Mouse (Mus musculus): Measurements from ENCODE around the gene Olfr733.

Olfr733 gene

DNA sequence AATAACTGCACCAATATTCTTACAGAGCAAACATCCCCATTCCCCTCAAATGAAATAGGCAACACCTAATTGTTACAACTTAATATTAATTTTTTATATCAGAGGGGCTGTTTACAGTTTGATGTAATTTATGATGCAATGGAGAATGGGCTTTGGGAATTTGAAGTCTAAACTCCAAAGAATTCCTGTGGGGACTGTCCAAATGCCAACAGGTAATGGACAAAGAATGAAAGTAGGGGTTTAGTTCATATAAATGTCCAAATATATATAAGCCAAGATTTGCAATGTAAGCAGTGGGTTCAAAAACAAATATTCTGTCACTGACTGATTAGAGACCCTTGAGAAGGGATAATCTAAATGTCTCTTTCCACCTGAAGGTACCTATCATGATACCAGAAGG is at the start of gene Olfr733:
Gene Olfr733, minus strand, starts transcription at position 101 of the 400 bp plus-strand sequence.
- DNase-seq (ENCODE audit: low read depth, low spot score) = no peak

DNA sequence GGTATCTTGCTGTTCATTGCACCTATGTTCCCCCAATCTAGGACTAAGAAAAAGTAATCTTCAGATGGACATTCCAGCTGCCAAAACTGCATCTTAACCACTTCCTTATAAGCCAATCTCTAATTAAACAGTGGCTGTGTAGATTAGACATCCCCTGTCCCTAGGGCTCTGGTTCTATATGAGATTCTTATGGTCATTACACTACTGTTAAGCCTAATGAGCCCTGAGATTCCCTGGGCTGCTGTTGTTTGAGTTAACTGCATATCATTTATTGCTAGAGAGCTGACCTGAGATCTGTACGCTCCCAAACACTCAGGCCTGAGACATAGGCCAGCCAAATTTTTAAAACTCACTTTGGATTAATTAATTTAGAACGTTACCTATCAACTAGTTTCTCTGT is 47.5 kb upstream of the Olfr733 start, which contains the start of gene Olfr735:
Gene Olfr735, minus strand, starts transcription at position 77 of the 400 bp plus-strand sequence.
- no peak for DNase-seq (ENCODE audit: low read depth, low spot score)

DNA sequence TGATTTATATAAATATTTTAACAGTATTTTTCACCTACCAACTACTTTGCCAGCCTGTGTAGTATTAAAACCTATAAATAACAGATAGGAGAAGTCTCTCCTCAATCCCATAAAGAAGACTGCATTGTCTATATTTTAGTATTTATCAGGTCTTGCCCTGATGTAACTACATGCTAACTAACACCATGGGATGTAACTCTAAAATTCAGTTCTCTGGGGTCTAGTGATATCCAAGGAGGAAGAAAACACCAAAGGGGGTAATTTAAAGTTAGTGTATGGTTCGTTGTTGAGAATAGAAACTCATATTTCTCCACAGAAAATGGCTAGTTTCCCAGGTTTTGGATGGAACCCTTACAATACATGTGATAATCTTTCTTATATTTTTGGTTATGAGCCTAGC is 25.3 kb upstream of the Olfr733 start, which contains the start of gene Olfr734:
Gene Olfr734, minus strand, starts transcription at position 101 of the 400 bp plus-strand sequence.
- DNase-seq (ENCODE audit: low read depth, low spot score) = no peak

DNA sequence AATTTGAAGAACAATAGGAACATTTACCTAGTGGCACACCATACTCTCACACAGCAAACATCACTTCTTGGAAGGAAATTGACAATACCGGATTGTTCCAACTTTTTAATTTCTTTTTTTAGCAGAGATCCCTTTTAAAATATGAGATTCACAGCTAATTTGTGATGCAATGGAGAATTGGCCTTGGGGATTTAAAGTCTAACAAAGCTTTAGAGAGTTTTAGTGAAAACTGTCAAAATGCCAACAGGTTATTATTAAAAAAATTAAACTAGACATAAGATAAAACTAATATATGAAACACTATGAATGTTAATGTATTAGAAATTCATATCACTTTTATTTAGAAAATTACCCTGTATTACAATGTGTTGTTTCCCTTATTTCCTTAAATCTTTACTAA is 17.2 kb downstream of the Olfr733 start, which contains the start of gene Olfr732:
Gene Olfr732, minus strand, starts transcription at position 101 of the 400 bp plus-strand sequence.
- no peak for DNase-seq (ENCODE audit: low read depth, low spot score)

Data from c-Kit-negative CD71-positive TER-119-positive erythroid progenitor cells, embryonic 14.5 days (primary cell).